Mouse (Mus musculus): ENCODE results near the gene Ctu1. TPM values are rescaled to one million over a fixed set of nuclear protein-coding genes. Genes with fewer than 3 reads are reported as not detected.
"Not testable (repeated sequence)": the region's sequence is repeated elsewhere in the genome, so short reads cannot be mapped to it uniquely, and the experiment has no call there.

Ctu1 gene
- polyA plus RNA-seq, 1 experiment from 2014 or later, result 13.5 TPM

- H3K27me3 ChIP-seq (ENCODE audit: insufficient read depth, low read length), result no peaks in the 10 kb centered on the region
- H3K9ac ChIP-seq (ENCODE audit: low read depth, low read length), result peak overlapping the region; percentile 60
- no peak for TF ChIP-seq CTCF (IDR thresholded peaks at IDR 0.05; ENCODE audit: low read depth)
- no peak for ATAC-seq (replicated peaks; ENCODE audit: low FRiP score, low read depth)
- H3K9me3 ChIP-seq (replicated peaks; ENCODE audit: low read length), result no peaks in the 10 kb centered on the region
- peak overlapping the region; percentile 50; the same call in 1 of the 2 replicates for H3K27ac ChIP-seq
- peak overlapping the region; percentile 59 for H3K4me3 ChIP-seq (replicated peaks; ENCODE audit: low read depth, low read length)
- DNase-seq (ENCODE audit: low spot score), result peak; percentile 57
- WGBS, result 5% methylated on average over 10 of the region's 10 CpGs
- H3K36me3 ChIP-seq (ENCODE audit: insufficient read depth, low read length), result peaks cover 25% of the 10 kb centered on the region
- H3K4me1 ChIP-seq (replicated peaks; ENCODE audit: insufficient read depth, low read length), result 0 out of 2 replicates have a peak, but pooled peaks cover 6% of the 10 kb centered on the region
- peak overlapping the region; percentile 59 for H3K4me2 ChIP-seq (ENCODE audit: low read length)
Measured at GRCm38 (mm10) chr7:43672581-43673260, 905 bp downstream of the Ctu1 start.

- DNase-seq (ENCODE audit: low spot score) (no peak), ATAC-seq (replicated peaks; ENCODE audit: low FRiP score, low read depth) (no peak)
- H3K9ac ChIP-seq (ENCODE audit: low read depth, low read length), result no peak overlapping the region
- H3K4me3 ChIP-seq (replicated peaks; ENCODE audit: low read depth, low read length), result no peak overlapping the region
- H3K27ac ChIP-seq, result no peak overlapping the region
- H3K36me3 ChIP-seq (ENCODE audit: insufficient read depth, low read length), result peaks cover 25% of the 10 kb centered on the region
- no peak overlapping the region for H3K4me2 ChIP-seq (ENCODE audit: low read length)
- H3K4me1 ChIP-seq (replicated peaks; ENCODE audit: insufficient read depth, low read length), result 0 out of 2 replicates have a peak, but pooled peaks cover 6% of the 10 kb centered on the region
- no peaks in the 10 kb centered on the region for H3K27me3 ChIP-seq (ENCODE audit: insufficient read depth, low read length)
- 96% methylated on average over 32 of the region's 32 CpGs for WGBS
- no peak for TF ChIP-seq CTCF (IDR thresholded peaks at IDR 0.05; ENCODE audit: low read depth)
- no peaks in the 10 kb centered on the region for H3K9me3 ChIP-seq (replicated peaks; ENCODE audit: low read length)
Measured at GRCm38 (mm10) chr7:43675091-43675490, 3.3 kb downstream of the Ctu1 start.

- Histone ChIP-seq H3K36me3 (ENCODE audit: insufficient read depth, low read length) (peaks cover 25% of the 10 kb centered on the region), H3K4me1 (replicated peaks; ENCODE audit: insufficient read depth, low read length) (no peaks in the 10 kb centered on the region), H3K4me3 (replicated peaks; ENCODE audit: low read depth, low read length) (no peak overlapping the region), H3K27me3 (ENCODE audit: insufficient read depth, low read length) (no peaks in the 10 kb centered on the region), H3K9me3 (replicated peaks; ENCODE audit: low read length) (no peaks in the 10 kb centered on the region), H3K27ac (no peak overlapping the region), H3K4me2 (ENCODE audit: low read length) (no peak overlapping the region), H3K9ac (ENCODE audit: low read depth, low read length) (no peak overlapping the region)
- ATAC-seq (replicated peaks; ENCODE audit: low FRiP score, low read depth) (no peak), DNase-seq (ENCODE audit: low spot score) (peak; percentile 51)
- peak; percentile 67 for TF ChIP-seq CTCF (IDR thresholded peaks at IDR 0.05; ENCODE audit: low read depth)
Measured at GRCm38 (mm10) chr7:43678517-43678916, 6.7 kb downstream of the Ctu1 start.

- Histone ChIP-seq H3K9ac (ENCODE audit: low read depth, low read length) (no peak overlapping the region), H3K27ac (no peak overlapping the region), H3K9me3 (replicated peaks; ENCODE audit: low read length) (no peaks in the 10 kb centered on the region), H3K4me2 (ENCODE audit: low read length) (no peak overlapping the region), H3K4me3 (replicated peaks; ENCODE audit: low read depth, low read length) (no peak overlapping the region), H3K4me1 (replicated peaks; ENCODE audit: insufficient read depth, low read length) (no peaks in the 10 kb centered on the region), H3K36me3 (ENCODE audit: insufficient read depth, low read length) (peaks cover 17% of the 10 kb centered on the region), H3K27me3 (ENCODE audit: insufficient read depth, low read length) (no peaks in the 10 kb centered on the region)
- WGBS, result 16% methylated on average over 5 of the region's 5 CpGs
- no peak for ATAC-seq (replicated peaks; ENCODE audit: low FRiP score, low read depth)
- TF ChIP-seq CTCF (IDR thresholded peaks at IDR 0.05; ENCODE audit: low read depth), result peak; percentile 86
- DNase-seq (ENCODE audit: low spot score), result peak; percentile 73
Measured at GRCm38 (mm10) chr7:43680960-43681359, 9.1 kb downstream of the Ctu1 start.

GRCm38 (mm10) chr7:43682511-43682910 is 10.7 kb downstream of the Ctu1 start:
- ATAC-seq (replicated peaks; ENCODE audit: low FRiP score, low read depth); H3K4me1 ChIP-seq (replicated peaks; ENCODE audit: insufficient read depth, low read length); H3K9ac ChIP-seq (ENCODE audit: low read depth, low read length); H3K27me3 ChIP-seq (ENCODE audit: insufficient read depth, low read length); H3K4me3 ChIP-seq (replicated peaks; ENCODE audit: low read depth, low read length); H3K9me3 ChIP-seq (replicated peaks; ENCODE audit: low read length); H3K4me2 ChIP-seq (ENCODE audit: low read length); H3K36me3 ChIP-seq (ENCODE audit: insufficient read depth, low read length); H3K27ac ChIP-seq: not testable (repeated sequence)
- WGBS, result 18% methylated on average over 1 of the region's 1 CpGs
- peak; percentile 28 for DNase-seq (ENCODE audit: low spot score)
- TF ChIP-seq CTCF (IDR thresholded peaks at IDR 0.05; ENCODE audit: low read depth), result peak; percentile 50

- Histone ChIP-seq H3K4me1 (replicated peaks; ENCODE audit: insufficient read depth, low read length) (no peaks in the 10 kb centered on the region), H3K9me3 (replicated peaks; ENCODE audit: low read length) (no peaks in the 10 kb centered on the region), H3K27ac (no peak overlapping the region), H3K9ac (ENCODE audit: low read depth, low read length) (no peak overlapping the region), H3K27me3 (ENCODE audit: insufficient read depth, low read length) (no peaks in the 10 kb centered on the region), H3K4me3 (replicated peaks; ENCODE audit: low read depth, low read length) (no peak overlapping the region), H3K36me3 (ENCODE audit: insufficient read depth, low read length) (no peaks in the 10 kb centered on the region), H3K4me2 (ENCODE audit: low read length) (no peak overlapping the region)
- no peak for TF ChIP-seq CTCF (IDR thresholded peaks at IDR 0.05; ENCODE audit: low read depth)
- DNase-seq (ENCODE audit: low spot score) (no peak), ATAC-seq (replicated peaks; ENCODE audit: low FRiP score, low read depth) (no peak)
- 59% methylated on average over 7 of the region's 7 CpGs for WGBS
Measured at GRCm38 (mm10) chr7:43685088-43685487, 13.3 kb downstream of the Ctu1 start.

GRCm38 (mm10) chr7:43690118-43690517 is 18.3 kb downstream of the Ctu1 start, which contains the start of gene Klk14:
Klk14 (plus strand) TSS chr7:43690418.
- H3K27ac ChIP-seq, result no peak within 1 kb of the TSS
- DNase-seq (ENCODE audit: low spot score) (no peak), ATAC-seq (replicated peaks; ENCODE audit: low FRiP score, low read depth) (no peak)
- no peaks in the 10 kb centered on the region for H3K36me3 ChIP-seq (ENCODE audit: insufficient read depth, low read length)
- TF ChIP-seq CTCF (IDR thresholded peaks at IDR 0.05; ENCODE audit: low read depth), result no peak
- H3K4me3 ChIP-seq (replicated peaks; ENCODE audit: low read depth, low read length), result no peak within 1 kb of the TSS
- no peaks in the 10 kb centered on the region for H3K4me1 ChIP-seq (replicated peaks; ENCODE audit: insufficient read depth, low read length)
- H3K9me3 ChIP-seq (replicated peaks; ENCODE audit: low read length), result no peaks in the 10 kb centered on the region
- no peak within 1 kb of the TSS for H3K9ac ChIP-seq (ENCODE audit: low read depth, low read length)
- H3K4me2 ChIP-seq (ENCODE audit: low read length), result no peak within 1 kb of the TSS
- H3K27me3 ChIP-seq (ENCODE audit: insufficient read depth, low read length), result no peaks in the 10 kb centered on the region
